Mouse (Mus musculus): ENCODE results near the gene Sema5b.
A peak's percentile ranks its signal among the peaks of the same experiment; 100 is the strongest.

Sema5b gene

DNA sequence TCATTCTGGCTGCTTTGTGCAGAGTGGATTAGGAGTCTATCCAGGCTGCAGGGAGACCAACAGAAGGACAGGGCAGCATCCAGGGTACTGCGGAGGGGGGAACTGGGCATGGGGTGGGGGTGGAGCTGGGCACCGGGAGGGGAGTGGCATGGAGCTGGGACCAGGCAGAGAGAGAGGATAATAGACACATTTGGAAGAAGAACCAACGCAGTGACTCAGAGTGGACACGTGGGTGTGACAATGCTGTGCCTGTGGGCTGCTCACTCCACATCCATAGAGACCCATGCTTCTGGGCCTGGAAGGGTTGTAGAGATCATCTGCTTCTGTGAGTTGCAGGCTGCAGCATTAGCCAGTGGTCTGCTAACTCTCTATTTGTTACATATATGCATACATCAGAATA is 107.9 kb downstream of the Sema5b start:
- DNase-seq, result peak; percentile 52

DNA sequence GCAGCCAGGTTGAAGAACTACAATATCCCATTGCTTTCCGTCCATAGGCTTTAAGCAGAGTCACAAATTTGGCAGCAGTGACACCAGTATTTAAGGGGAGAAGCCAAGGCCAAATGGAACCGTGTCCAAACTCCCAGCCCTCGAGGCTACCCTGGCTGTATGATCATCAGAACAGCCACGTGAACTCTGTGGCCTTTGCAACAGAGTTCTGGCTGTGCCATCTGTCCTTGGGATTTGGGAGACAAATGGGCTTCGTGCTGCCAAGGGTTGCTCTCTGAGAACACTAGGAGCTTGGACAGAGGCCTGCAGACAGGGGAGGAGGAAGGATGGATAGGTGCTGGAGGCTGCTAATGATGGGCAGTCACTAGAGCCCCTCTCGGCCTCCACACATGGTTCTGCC is 111.3 kb downstream of the Sema5b start:
- no peak for DNase-seq

DNA sequence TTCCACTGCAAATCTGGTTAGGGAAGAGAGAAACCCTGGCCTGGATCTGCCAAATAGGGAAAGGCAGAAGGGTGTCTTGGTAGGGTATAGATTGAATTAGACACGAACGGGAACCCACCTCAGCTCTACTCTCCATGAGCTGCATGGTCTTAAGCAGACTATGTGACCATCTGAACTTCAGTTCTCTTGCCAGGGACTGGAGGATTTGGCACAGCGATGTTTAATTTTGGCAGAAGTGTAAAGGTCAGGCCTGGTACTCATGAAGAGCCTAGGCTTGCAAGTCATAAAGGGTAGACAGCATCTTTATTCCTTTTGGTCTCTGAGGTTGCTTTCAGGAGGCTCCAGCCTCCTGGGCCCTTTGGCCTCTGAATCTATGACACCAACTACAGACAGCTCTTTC is 111.8 kb downstream of the Sema5b start:
- DNase-seq, result no peak

- no peak for DNase-seq
Observed at GRCm38 (mm10) chr16:35653951-35654350, 113.0 kb downstream of the Sema5b start.

- DNase-seq, result no peak
Observed at GRCm38 (mm10) chr16:35660222-35660621, 119.3 kb downstream of the Sema5b start.

DNA sequence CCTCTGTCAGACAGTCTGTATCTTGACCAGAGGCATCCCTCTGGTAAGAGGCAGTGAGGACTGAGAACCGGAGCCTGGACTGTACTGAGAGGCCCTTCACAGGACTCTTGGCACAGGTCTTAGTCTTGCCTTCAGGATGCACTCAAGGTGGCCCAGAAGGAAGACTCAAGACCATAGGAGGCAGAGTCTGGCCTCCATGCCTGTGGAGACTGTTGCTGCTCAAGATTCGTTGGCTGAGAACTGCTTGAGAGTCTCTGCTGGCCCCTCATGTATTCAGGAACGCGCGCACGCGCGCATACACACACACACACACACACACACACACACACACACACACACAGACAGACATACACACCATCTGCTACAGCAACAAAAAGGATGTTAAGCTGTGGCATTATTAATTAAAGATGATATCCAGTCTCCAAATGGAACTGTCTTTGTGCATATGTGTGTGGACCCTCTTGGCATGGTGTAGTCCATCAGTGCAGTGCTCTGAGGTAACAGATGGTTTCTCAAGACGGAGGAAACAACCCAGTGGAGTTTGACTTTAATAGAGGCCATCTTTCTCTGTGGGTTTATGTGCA is 123.0 kb downstream of the Sema5b start:
- no peak for DNase-seq

- no peak for DNase-seq
Observed at GRCm38 (mm10) chr16:35664847-35665246, 123.9 kb downstream of the Sema5b start.

GRCm38 (mm10) chr16:35677511-35678113 is 136.7 kb downstream of the Sema5b start:
- DNase-seq, result no peak

- no peak for DNase-seq
Observed at GRCm38 (mm10) chr16:35678476-35678875, 137.5 kb downstream of the Sema5b start.

DNA sequence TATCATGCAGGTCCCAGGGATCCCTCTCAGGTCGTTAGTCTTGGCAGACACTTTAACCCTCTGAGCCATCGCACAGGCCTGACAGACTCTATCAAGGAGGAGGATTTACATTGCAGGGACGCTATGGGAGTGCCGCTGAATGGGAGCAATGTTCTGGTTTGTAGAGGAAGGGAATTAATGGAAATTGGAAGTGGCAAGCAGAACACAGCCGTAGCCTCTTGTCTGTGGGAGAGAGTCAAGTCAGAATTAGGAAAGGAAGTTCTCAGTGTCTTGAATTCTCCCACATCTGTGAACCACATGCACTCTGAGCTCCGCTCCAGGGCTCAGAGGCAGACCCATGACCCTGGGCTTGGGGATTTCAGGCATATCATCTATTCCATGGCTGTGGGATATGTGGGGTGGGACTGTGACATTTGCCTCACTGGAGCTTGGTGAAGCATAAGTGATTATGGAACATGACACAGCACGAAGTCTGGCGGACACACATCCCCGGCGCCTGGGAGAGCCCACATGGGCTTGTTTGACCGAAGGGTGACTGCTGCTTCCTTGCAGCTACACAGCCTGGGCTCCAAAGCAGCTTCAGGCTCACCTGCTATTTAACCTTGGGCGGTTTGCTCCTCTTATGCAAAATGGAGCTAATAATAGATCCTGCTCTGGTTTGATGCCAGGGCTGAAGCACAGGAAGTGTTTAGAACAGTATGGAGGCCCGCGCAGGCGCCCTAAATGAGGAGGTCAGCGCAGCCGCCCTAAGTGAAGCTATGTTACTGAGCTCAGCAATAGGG is 140.6 kb downstream of the Sema5b start:
- no peak for DNase-seq

- no peak for DNase-seq
Observed at GRCm38 (mm10) chr16:35685027-35685426, 144.1 kb downstream of the Sema5b start.

DNA sequence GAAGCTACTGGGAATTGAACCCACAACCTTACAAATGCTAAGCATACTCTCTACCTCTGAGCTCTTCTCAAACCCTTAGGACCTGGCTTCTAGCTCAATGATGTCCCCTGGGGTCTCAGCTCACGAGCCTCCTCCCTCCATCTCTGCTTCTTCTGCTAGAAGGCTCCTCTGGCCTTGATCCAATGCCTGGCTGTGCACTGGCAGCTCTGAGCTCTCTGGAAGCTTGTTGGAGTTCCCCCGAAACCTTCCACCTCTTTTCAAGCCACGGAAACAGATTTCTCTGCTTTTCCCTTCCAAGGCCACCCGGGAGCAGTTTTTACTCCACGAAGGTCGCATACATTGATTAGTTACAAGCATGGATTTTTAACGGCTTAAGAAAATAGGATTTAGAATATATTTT is 145.5 kb downstream of the Sema5b start:
- no peak for DNase-seq

DNA sequence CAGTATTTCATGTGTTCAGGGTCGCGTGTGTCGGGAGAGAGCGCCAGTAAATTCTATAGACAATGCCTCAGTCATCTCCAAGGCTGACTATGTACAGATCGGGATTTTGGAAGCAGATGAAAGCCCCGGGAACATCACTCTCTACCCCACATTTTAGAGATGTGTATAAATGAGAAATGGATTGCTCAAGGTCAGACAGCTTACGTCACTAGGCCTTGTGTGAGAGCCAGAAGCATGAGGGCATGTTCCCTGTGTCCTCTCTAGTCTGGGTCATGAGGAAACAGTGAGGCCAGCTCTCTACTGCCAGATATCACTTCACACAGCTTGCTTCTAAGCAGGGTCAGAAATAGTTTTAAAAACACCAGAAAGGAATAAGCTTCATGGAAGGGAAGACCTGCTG is 150.7 kb downstream of the Sema5b start:
- no peak for DNase-seq

DNA sequence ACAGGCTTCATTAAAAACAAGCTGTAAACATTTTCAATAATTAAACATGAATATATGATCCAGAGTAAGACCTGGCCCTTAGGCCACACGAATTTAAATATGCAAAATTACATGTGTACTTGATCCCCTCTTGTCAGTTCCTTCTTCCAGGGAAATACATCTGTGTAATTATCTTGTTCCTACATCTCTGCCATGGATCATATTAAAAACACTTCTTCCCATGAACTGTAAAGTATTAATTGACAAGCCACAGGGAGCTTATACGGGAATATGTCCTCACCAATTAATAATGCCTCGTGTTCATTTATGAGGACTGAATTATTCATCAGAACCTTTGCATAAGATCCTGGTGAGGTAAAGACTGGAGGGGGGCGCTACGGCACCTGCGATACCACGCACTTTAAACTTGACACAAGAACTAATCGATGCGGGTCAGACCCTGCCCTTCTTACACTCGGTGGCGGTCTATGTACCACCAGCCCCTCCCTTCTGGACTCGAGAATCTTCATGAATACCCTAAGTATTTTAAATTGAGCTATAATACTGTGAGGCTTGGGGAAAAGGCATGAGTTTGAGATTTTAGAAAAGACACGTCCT is 153.4 kb downstream of the Sema5b start:
- no peak for DNase-seq

- no peak for DNase-seq
Observed at GRCm38 (mm10) chr16:35696103-35696502, 155.2 kb downstream of the Sema5b start.

- peak; percentile 24 for DNase-seq
Observed at GRCm38 (mm10) chr16:35701823-35702222, 160.9 kb downstream of the Sema5b start.

- peak; percentile 52 for DNase-seq
Observed at GRCm38 (mm10) chr16:35703763-35704679, 163.1 kb downstream of the Sema5b start.

DNA sequence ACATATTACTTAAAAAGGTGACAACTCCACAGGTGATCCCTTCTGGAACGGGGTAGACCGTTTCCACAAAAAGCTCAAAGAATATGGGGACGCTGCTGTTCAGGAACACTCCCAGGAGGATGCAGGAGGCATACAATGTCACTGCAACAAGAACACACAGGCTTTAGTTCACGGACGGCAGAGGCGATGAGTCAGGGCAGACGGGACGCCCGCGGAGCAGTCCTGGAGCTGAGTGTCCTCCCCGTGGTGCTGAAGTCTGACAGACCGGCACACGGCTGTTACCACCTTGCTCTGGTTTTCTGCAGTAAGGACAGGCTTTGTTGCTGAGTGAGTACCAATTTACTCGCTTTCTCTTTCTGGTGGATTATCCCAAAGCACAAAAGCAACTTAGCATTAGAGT is 163.9 kb downstream of the Sema5b start:
- no peak for DNase-seq

DNA sequence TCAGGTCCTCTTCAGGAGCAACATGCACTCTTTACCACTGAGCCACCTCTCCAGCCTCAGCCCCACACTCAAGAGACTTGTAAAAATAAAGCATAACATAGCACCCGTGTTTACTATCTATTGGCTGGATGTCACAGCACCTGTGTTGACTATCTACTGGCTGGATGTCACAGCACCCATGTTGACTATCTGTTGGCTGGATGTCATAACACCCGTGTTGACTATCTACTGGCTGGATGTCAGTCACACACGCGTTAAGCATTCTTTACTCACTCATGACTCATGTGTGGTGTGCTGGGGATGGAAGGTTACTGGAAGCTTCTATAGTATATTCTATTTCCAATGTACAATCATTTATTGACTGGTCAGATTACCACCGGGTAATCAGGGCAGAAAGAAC is 166.1 kb downstream of the Sema5b start:
- DNase-seq, result no peak

GRCm38 (mm10) chr16:35711004-35711403 is 170.1 kb downstream of the Sema5b start:
- DNase-seq, result peak; percentile 47

- DNase-seq, result no peak
Observed at GRCm38 (mm10) chr16:35713606-35714005, 172.7 kb downstream of the Sema5b start.

All from layer of hippocampus, adult 9-11 months (tissue).